Mouse (Mus musculus): Measurements from ENCODE around the gene Dcaf6. TPM values are rescaled to one million over a fixed set of nuclear protein-coding genes. Genes with fewer than 3 reads are reported as not detected.

Gene Dcaf6
- polyA plus RNA-seq, 1 experiment from 2014 or later = 18.9 TPM

Other genes starting within 250 kb of the Dcaf6 start
- 97.4 and 100 TPM in 2 replicates for gene Tiprl, start 223.5 kb downstream of the Dcaf6 start, polyA plus RNA-seq (2015; fragmentation: Nextera tagmentation; extraction: Ambion mirVana)
- 0.84 and 0.89 TPM in 2 replicates for gene Gpr161, start 164.7 kb downstream of the Dcaf6 start, polyA plus RNA-seq (2015; fragmentation: Nextera tagmentation; extraction: Ambion mirVana)
- 137 and 144 TPM in 2 replicates for gene Mpc2, start 162 bp upstream of the Dcaf6 start, polyA plus RNA-seq (2015; fragmentation: Nextera tagmentation; extraction: Ambion mirVana)
- not detected in 2 replicates for gene Adcy10, start 24.7 kb upstream of the Dcaf6 start, polyA plus RNA-seq (2015; fragmentation: Nextera tagmentation; extraction: Ambion mirVana)
- gene Mpzl1, start 174.1 kb upstream of the Dcaf6 start, polyA plus RNA-seq (2015; fragmentation: Nextera tagmentation; extraction: Ambion mirVana) = 176 and 183 TPM in 2 replicates
- gene Rcsd1, start 249.3 kb upstream of the Dcaf6 start, polyA plus RNA-seq (2015; fragmentation: Nextera tagmentation; extraction: Ambion mirVana) = 47.8 and 51.5 TPM in 2 replicates

All from lung, embryonic 16.5 days (tissue).